9 mouse cellular contexts compared by ENCODE assay signal in the genomic region with DNA sequence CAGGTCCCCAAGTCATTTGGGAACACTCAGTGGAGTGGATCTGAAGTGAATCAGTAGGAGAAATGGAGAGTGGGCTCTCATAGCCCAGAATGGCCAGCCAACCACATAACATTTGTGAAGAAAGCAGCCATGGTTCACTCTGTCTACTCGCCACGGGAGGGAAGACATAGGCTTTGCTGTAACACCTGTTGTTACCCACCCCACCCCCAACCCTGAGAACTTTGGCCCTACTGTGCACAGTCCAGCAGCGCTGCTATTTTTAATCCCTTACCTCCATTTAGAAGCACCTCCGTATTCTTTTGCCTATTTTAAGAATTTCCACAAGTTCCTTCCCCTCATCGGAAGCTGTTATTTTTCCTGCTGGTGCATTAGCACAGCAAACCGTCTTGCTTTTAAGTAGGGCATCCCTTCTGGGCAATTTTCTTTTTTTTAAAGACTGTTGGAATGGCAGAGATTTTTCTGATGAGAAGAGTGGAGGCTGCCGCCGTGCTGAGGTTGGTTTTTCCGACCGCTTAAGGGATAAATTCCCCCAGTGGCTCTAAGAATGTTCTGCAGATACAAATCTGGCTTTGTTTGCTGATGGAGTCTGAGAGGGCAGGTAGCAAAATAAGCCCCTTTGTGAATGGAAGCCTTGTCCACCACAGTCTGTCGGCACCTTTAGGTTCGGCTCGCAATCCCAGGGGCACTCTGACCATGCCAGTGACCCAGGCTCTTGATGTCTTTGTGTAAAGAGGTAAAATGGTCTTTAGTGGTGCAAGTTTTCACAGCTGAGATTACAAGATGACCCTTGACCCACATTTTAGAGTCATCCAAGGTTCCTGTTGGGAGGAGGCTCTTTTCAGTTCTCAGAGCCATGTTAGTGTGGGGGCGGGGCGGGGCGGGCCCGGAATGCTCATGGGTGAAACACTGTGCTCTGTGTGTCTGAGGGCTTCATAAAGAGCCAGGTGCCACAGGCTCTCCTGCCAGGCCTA. TPM values are rescaled to one million over a fixed set of nuclear protein-coding genes. Genes with fewer than 3 reads are reported as not detected.
A peak's percentile ranks its signal among the peaks of the same experiment; 100 is the strongest.
DNase-seq lines count a peak whose midpoint lies in the region; ATAC-seq lines count a peak whose summit lies in the region.
"Had no signal": no experiment of that assay in that cellular context is flagged by ENCODE, and none has a peak within 500 bp of the region (broad histone marks: within the 10 kb centered on the region; RNA-seq: fewer than 3 reads in every experiment).

No protein-coding gene starts in this region.

- H3K9ac ChIP-seq in forebrain, embryonic 14.5 days (ENCODE audit: low read length), result no peak overlapping the region
- peak overlapping the region; percentile 20; the same call in 1 of the 2 replicates for H3K9ac ChIP-seq in midbrain, embryonic 11.5 days (ENCODE audit: low read length)
- no peak overlapping the region for H3K9ac ChIP-seq in midbrain, embryonic 14.5 days (replicated peaks; ENCODE audit: low read length)
- H3K9ac ChIP-seq in limb, embryonic 12.5 days (replicated peaks), result no peak overlapping the region

- peaks cover 53% of the 10 kb centered on the region for H3K4me1 ChIP-seq in forebrain, embryonic 10.5 days
- no peaks in the 10 kb centered on the region for H3K4me1 ChIP-seq in forebrain, embryonic 14.5 days (ENCODE audit: control insufficient read depth, insufficient read depth, low read length)
- peaks cover 3% of the 10 kb centered on the region; the same call in 1 of the 2 replicates for H3K4me1 ChIP-seq in midbrain, embryonic 11.5 days (ENCODE audit: control insufficient read depth, insufficient read depth, low read length)
- H3K4me1 ChIP-seq in midbrain, embryonic 14.5 days (ENCODE audit: control insufficient read depth, insufficient read depth, low read length), result no peaks in the 10 kb centered on the region
- peaks cover 32% of the 10 kb centered on the region for H3K4me1 ChIP-seq in limb, embryonic 12.5 days (replicated peaks)

- 42% methylated on average over 17 of the region's 17 CpGs for WGBS in forebrain, embryonic 10.5 days
- WGBS in forebrain, embryonic 14.5 days, result 57% methylated on average over 17 of the region's 17 CpGs
- 51% methylated on average over 17 of the region's 17 CpGs for WGBS in midbrain, embryonic 11.5 days
- 52% methylated on average over 17 of the region's 17 CpGs for WGBS in midbrain, embryonic 14.5 days
- WGBS in limb, embryonic 12.5 days, result 58% methylated on average over 17 of the region's 17 CpGs

- H3K36me3 ChIP-seq in forebrain, embryonic 10.5 days (replicated peaks), result no peaks in the 10 kb centered on the region
- H3K36me3 ChIP-seq in forebrain, embryonic 14.5 days (ENCODE audit: control insufficient read depth, insufficient read depth, low read length), result no peaks in the 10 kb centered on the region
- H3K36me3 ChIP-seq in midbrain, embryonic 11.5 days (ENCODE audit: control insufficient read depth, insufficient read depth, low read length), result no peaks in the 10 kb centered on the region
- H3K36me3 ChIP-seq in midbrain, embryonic 14.5 days (ENCODE audit: control insufficient read depth, insufficient read depth, low read length), result no peaks in the 10 kb centered on the region
- H3K36me3 ChIP-seq in limb, embryonic 12.5 days, result no peaks in the 10 kb centered on the region

- no peaks in the 10 kb centered on the region for H3K9me3 ChIP-seq in forebrain, embryonic 10.5 days
- H3K9me3 ChIP-seq in forebrain, embryonic 14.5 days (replicated peaks; ENCODE audit: control insufficient read depth, low read length), result no peaks in the 10 kb centered on the region
- H3K9me3 ChIP-seq in midbrain, embryonic 11.5 days (ENCODE audit: control insufficient read depth, low read length), result no peaks in the 10 kb centered on the region
- no peaks in the 10 kb centered on the region for H3K9me3 ChIP-seq in midbrain, embryonic 14.5 days (ENCODE audit: control insufficient read depth, low read length)
- no peaks in the 10 kb centered on the region for H3K9me3 ChIP-seq in limb, embryonic 12.5 days

- no peak overlapping the region for H3K4me3 ChIP-seq in forebrain, embryonic 10.5 days
- H3K4me3 ChIP-seq in forebrain, embryonic 14.5 days (ENCODE audit: low read depth, low read length), result no peak overlapping the region
- H3K4me3 ChIP-seq in midbrain, embryonic 11.5 days (ENCODE audit: low read depth, low read length), result no peak overlapping the region
- no peak overlapping the region for H3K4me3 ChIP-seq in midbrain, embryonic 14.5 days (replicated peaks; ENCODE audit: low read depth, low read length)
- H3K4me3 ChIP-seq in limb, embryonic 12.5 days (replicated peaks), result no peak overlapping the region

- no peak for ATAC-seq in forebrain, embryonic 14.5 days
- ATAC-seq in midbrain, embryonic 11.5 days (ENCODE audit: low FRiP score), result no peak
- no peak for ATAC-seq in midbrain, embryonic 14.5 days (ENCODE audit: low FRiP score, low TSS enrichment)
- ATAC-seq in limb, embryonic 12.5 days (ENCODE audit: insufficient number of reproducible peaks, insufficient read depth, low FRiP score, low TSS enrichment, low read depth), result no peak
- ATAC-seq: inflammation-experienced regulatory T-cells, adult 6 months had no signal

- no peak for DNase-seq in forebrain, embryonic 10.5 days (ENCODE audit: extremely low spot score, low spot score)
- DNase-seq in forebrain, embryonic 14.5 days (ENCODE audit: low spot score), result no peak
- peak; percentile 84 for DNase-seq in midbrain, embryonic 11.5 days (ENCODE audit: low spot score, missing footprints)
- no peak for DNase-seq in midbrain, embryonic 14.5 days
- no peak for DNase-seq in frontal cortex, adult 2 months (ENCODE audit: extremely low spot score in 1 of 2, low spot score in 1 of 2)
- no peak for DNase-seq in left cerebral cortex, postnatal 25 days (ENCODE audit: low spot score in 2 of 2)
- DNase-seq in adrenal gland, postnatal 4 days (ENCODE audit: low spot score in 2 of 2), result no peak

- H3K27ac ChIP-seq in forebrain, embryonic 10.5 days, result peak overlapping the region; percentile 74
- H3K27ac ChIP-seq in forebrain, embryonic 14.5 days (ENCODE audit: low read depth, low read length), result no peak overlapping the region
- H3K27ac ChIP-seq in midbrain, embryonic 11.5 days (ENCODE audit: low read depth, low read length), result no peak overlapping the region
- no peak overlapping the region for H3K27ac ChIP-seq in midbrain, embryonic 14.5 days (replicated peaks; ENCODE audit: low read depth, low read length)
- H3K27ac ChIP-seq in limb, embryonic 12.5 days, result peak overlapping the region; percentile 84

- H3K4me2 ChIP-seq in forebrain, embryonic 14.5 days (ENCODE audit: low read length), result no peak overlapping the region
- no peak overlapping the region for H3K4me2 ChIP-seq in midbrain, embryonic 11.5 days
- no peak overlapping the region for H3K4me2 ChIP-seq in midbrain, embryonic 14.5 days (ENCODE audit: low read length)
- H3K4me2 ChIP-seq in limb, embryonic 12.5 days, result no peak overlapping the region

- peaks cover 27% of the 10 kb centered on the region for H3K27me3 ChIP-seq in forebrain, embryonic 10.5 days (ENCODE audit: poor library complexity, severe bottlenecking)
- H3K27me3 ChIP-seq in forebrain, embryonic 14.5 days (replicated peaks; ENCODE audit: control insufficient read depth, insufficient read depth, low read length), result no peaks in the 10 kb centered on the region
- H3K27me3 ChIP-seq in midbrain, embryonic 11.5 days (ENCODE audit: control insufficient read depth, insufficient read depth, low read length), result peaks cover 8% of the 10 kb centered on the region
- no peaks in the 10 kb centered on the region for H3K27me3 ChIP-seq in midbrain, embryonic 14.5 days (ENCODE audit: control insufficient read depth, insufficient read depth, low read length)
- peaks cover 8% of the 10 kb centered on the region for H3K27me3 ChIP-seq in limb, embryonic 12.5 days

- intact Hi-C loops in left cerebral cortex, postnatal 25 days (cut with DNase I), result loop anchor here (5.0 kb wide), 1 partner anchor 79 kb away; no protein-coding TSS in a partner anchor

RNA-seq across cellular contexts. Expression of gene Mgll, which starts 8.7 kb away (rescaled TPM):
- polyA plus RNA-seq in forebrain, embryonic 10.5 days (2016; fragmentation: Nextera tagmentation; extraction: Ambion mirVana), result 5.8 and 7.4 TPM in 2 replicates
- 19.3 and 23.1 TPM in 2 replicates for polyA plus RNA-seq in forebrain, embryonic 14.5 days (2014; fragmentation: Nextera tagmentation; extraction: Ambion mirVana)
- polyA plus RNA-seq in midbrain, embryonic 11.5 days (2014; fragmentation: Nextera tagmentation; extraction: Ambion mirVana), result 1.7 and 2.8 TPM in 2 replicates
- polyA plus RNA-seq in midbrain, embryonic 14.5 days (2014; fragmentation: Nextera tagmentation; extraction: Ambion mirVana), result 21.5 and 24.7 TPM in 2 replicates
- polyA plus RNA-seq in limb, embryonic 12.5 days (2016; fragmentation: Nextera tagmentation; extraction: Ambion mirVana), result 8.0 and 9.4 TPM in 2 replicates
- 167 and 189 TPM in 2 replicates for polyA plus RNA-seq in frontal cortex, adult 2 months (2012; rRNA removed)
- total RNA-seq in left cerebral cortex, postnatal 25 days (2021), result 100 to 1,000 TPM; 185 to 205 TPM
- 10 to 100 TPM; 83.6 to 88.1 TPM for total RNA-seq in adrenal gland, postnatal 4 days (2021)

Comparison
In these comparisons a context has a peak if more than half of its experiments do, and no peak if none do; other contexts are left out.
1. H3K27ac ChIP-seq: peak in forebrain, embryonic 10.5 days (single experiment) and limb, embryonic 12.5 days (single experiment); none in forebrain, embryonic 14.5 days (single experiment), midbrain, embryonic 11.5 days (single experiment) and midbrain, embryonic 14.5 days (single experiment).